Mouse (Mus musculus): ENCODE results near the gene P4ha2.

The P4ha2 gene

DNA sequence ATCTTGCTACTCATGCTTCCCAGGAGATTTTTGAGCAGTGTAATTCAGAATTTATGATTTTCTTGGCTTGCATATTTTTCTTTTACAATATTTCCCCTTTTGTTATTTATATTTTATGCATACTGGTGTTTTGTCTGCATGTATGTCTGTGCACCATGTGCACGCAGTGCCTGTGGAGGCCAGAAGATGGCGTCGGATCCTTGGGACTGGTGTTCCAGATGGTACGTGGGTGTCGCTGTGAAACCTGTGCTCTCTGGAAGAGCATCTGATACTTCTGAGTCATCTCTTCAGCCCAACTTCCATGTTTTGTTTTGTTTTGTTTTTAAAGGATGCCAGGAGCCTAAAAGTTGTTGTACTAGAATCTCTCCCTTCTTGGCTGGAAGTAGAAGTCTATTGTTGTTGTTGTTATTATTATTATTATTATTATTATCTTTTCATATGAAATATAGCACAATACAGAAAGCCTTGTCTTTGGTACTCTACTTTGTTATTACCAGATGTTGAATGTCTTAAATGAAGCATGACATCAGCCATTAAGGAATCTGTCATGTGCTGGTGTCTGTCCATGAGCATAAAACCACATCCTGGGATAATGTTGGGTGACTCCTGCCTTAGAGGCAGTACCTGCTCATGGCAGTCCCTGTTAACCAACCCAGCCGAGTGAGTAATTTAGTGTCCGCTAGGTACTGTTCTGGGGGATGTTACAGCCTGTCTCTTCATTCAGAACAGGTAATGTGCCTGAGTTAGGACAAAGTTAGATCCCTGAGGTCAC lies 41.5 kb downstream of the P4ha2 start:
- no peak for DNase-seq

DNA sequence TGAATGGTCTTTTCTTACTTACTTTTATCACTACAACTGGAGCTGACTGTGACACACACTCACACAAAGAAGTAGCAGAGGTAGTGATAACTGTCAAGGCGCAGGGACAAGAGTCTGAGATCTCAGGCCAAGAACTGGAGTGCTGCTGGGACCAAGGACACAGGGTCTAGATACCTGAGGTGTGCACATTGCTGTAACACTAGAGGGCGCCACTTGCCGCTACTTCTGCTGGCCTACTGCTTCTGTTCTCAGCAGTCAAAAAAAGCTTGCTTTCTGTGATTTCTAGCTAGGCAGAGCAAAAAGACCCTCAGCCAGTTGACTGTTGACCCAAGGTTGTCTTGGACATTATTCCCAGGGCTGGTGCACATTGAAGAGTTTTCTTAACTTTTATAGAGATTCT lies 45.0 kb downstream of the P4ha2 start:
- DNase-seq: peak; percentile 72 to 74

DNA sequence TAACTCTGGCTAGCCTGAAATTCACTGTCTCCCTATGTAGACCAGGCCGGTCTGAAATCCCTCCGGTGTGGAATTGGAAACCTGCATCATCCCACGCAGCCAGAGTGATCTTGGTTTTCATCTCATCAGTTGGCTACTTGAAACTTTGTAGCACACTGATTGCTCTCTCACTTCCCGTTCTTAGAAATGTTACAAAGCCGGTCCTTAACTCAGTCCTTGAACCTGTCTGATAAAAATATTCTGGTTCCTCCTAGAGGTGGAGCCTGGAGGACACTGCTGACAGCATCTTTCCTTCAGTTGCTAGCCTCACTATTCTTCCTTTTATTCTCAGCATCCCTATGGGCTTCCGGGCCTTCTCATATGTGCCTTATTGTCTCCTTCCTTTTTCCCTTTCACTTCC lies 46.1 kb downstream of the P4ha2 start:
- DNase-seq: no peak

DNA sequence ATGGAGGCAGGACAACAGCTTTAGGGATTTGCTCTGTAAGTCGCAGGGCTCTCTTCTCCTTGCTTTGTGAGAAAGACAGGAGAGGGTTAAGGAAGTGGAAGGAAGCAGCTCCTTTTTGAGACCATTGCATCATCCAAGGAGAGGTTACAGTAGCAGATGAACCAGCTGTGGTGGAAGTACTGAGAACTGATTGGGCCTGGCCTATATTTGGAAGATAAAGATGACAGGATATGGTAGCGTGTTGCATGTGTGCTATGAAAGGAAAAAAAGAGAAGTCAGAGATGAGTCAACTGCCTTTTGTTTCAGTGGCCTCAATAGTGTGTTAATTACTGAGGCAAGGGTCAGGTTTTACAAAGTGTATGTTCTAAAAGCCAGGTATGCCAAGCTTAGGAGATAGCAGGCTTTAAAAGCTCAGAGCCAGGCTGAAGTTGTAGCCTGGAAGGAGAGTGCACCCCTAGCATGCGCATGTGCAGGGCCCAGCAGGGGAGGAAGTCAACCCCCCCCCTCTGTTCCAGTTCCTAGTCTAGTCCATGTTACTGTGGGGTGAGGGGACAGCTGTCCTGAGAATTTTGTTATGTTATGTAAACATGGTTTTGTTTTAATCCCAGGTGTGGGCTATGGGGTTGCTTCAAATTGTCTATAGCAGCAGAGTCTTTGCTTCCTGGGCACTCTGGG lies 50.0 kb downstream of the P4ha2 start:
- no peak for DNase-seq

- DNase-seq: no peak
These were observed 51.2 kb downstream of the P4ha2 start for GRCm38 (mm10) chr11:54151141-54151540.

- no peak for DNase-seq
These were observed 53.1 kb downstream of the P4ha2 start for GRCm38 (mm10) chr11:54152957-54153356.

- peak; percentile 81 to 88 for DNase-seq
These were observed 56.0 kb downstream of the P4ha2 start for GRCm38 (mm10) chr11:54155864-54156263.

DNA sequence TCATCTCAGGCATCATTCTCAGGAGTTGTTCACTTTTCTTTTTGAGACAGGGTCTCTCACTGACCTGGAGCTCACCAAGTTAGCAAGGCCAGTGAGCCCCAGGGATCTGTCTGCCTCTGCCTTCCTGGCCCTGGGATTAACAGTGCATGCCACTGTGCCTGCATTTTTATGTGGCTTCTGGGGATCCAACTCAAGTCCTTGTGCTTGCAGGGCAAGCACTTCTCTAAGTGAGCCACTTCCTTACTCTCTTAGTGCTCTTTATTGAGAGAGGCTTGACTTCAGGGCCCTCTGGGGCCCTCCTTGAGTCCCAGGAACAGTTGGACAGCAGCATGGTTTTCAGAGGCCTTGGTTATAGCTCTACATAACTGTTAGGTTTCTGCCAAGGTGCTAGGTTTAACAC lies 56.6 kb downstream of the P4ha2 start:
- no peak for DNase-seq

GRCm38 (mm10) chr11:54157586-54157985 lies 57.7 kb downstream of the P4ha2 start:
- DNase-seq: no peak

- DNase-seq: no peak
These were observed 60.5 kb downstream of the P4ha2 start for GRCm38 (mm10) chr11:54160435-54160834.

GRCm38 (mm10) chr11:54160920-54161319 lies 61.0 kb downstream of the P4ha2 start:
- DNase-seq: no peak

- DNase-seq: no peak
These were observed 61.6 kb downstream of the P4ha2 start for GRCm38 (mm10) chr11:54161514-54161913.

DNA sequence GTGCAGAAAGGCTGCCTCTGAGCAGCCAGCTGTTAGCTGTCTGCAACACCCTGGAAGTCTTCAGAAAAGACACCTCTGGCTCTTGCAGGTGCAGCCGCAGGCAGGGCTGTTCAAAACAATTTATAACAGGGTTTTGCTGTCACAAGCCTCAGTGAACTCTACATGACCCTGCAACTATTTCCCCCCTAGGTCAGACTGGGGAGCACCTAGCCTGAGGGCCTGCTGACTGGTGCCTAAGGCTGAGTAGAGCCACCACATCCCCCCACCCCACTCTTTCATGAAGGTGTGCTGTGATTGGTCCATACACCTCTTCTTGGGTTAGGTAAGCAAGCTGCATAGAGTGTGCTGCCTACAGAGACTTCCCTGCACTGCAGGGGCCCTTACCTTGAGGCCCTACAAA lies 63.1 kb downstream of the P4ha2 start:
- no peak for DNase-seq

GRCm38 (mm10) chr11:54169432-54170295 lies 69.8 kb downstream of the P4ha2 start:
- DNase-seq: no peak

DNA sequence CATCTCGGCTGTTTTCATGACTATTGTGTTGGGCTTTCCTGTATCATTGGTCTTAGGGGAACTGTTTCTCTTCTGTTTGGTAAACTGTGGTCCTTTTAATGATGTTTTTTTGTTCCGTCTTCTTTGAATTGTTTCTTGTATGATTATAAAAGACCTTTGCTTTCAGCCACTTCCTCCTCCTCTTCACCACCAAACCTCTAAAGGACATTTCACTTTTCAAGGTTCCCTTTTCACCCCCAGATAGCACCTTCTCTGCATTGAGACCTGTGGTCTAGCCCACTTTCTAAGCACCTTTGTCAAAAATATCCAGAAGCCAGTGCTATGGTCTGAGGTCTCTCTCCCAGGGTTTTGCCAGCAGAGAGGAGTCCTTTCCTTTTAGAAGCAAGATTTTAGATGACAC lies 71.3 kb downstream of the P4ha2 start:
- DNase-seq: no peak

- no peak for DNase-seq
These were observed 74.3 kb downstream of the P4ha2 start for GRCm38 (mm10) chr11:54174226-54174625.

DNA sequence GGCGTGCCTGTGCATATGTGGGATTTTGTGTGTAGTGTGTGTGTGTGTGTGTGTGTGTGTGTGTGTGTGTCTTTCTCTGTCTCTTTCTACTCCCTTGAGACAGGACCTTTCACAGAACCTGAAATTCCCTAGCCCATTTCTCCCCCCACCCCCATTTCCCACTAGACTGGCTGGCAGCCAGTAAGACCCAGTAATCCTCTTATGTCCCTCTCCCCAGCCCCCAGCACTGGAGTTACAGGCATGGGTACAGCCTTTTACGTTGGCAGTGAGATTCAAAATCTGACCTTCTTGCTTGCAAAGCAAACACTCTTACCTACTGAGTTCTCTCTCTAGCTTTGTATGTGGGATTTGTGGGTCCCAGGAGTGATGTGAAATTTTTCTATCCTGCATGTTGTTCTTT lies 75.0 kb downstream of the P4ha2 start:
- DNase-seq: no peak
